Mouse (Mus musculus): Measurements from ENCODE around the gene Il5ra. TPM values are rescaled to one million over a fixed set of nuclear protein-coding genes. Genes with fewer than 3 reads are reported as not detected.

Il5ra gene
- polyA plus RNA-seq (2015; fragmentation: Nextera tagmentation; extraction: Ambion mirVana): 0.09 and 0.29 TPM in 2 replicates

DNA sequence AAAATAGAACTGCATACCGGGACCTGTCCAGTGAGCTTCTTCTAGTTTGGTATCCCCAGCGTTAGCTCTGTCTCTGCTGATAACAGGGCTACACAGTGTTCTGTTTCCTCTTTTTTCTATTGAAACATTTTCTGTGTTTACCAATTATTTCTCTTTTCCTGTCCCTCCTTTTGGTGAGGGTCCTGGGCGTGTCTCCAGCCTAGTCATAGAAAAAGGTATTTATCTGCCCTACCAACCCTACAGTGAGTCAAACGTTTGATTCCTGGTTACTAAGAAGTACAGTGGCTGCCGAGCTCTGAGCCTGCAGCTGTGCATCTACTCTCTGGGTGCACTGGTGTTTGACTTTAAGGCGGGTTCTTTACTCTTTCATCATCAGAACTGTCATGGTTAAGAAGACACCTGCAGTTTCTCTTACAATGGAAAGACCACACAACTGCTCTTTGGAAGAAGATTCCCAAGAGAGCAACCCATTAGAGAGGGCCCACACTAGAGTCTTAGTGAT, at the start of gene Il5ra:
Il5ra (minus strand) TSS at position 151 of the 502 bp plus-strand sequence.
- no peaks in the 10 kb centered on the region for H3K9me3 ChIP-seq (replicated peaks)
- no peak within 1 kb of the TSS for H3K27ac ChIP-seq
- no peak for ATAC-seq (replicated peaks; ENCODE audit: low FRiP score)
- 74% methylated on average over 6 of the region's 6 CpGs for WGBS
- H3K4me3 ChIP-seq (replicated peaks): no peak within 1 kb of the TSS
- no peak within 1 kb of the TSS for H3K9ac ChIP-seq
- no peaks in the 10 kb centered on the region for H3K36me3 ChIP-seq
- no peak within 1 kb of the TSS for H3K4me2 ChIP-seq
- no peaks in the 10 kb centered on the region for H3K27me3 ChIP-seq
- H3K4me1 ChIP-seq: no peaks in the 10 kb centered on the region

DNA sequence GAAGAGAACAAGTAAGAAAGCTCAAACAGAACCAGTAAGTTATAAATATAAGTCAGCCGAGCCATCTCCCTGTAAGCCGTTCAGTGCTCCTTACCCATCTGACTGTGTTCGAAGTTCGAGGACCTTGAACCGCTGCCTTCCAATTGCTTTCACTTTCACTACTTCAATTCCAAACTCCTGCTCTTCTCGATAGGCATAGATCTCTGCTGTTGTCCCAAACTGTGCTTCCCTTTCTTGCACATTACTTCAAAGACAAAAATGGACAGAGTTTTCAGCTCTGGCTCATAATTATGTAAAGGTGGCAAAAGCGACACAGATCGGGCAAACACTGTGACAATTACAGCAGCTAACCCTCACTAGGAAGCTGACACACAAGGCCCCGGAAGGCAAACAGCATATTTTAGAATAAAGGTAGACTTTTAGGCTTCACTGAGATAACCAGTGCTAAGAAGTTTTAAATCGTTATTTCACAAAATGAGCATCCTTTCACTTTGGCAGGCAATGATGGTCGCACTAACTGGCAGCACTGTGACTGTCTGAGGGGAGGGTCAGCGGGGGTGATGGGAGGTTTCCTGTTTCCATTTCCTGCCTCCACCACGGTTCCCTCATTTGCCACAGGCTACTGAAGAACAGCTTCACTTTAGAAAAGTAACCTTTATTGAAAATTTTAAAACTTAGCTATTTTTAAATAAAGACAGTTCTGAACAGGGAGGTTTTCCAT, 45.4 kb upstream of the Il5ra start:
- Histone ChIP-seq H3K9ac (no peak overlapping the region), H3K4me2 (no peak overlapping the region), H3K4me3 (replicated peaks) (no peak overlapping the region), H3K9me3 (replicated peaks) (no peaks in the 10 kb centered on the region), H3K4me1 (peaks cover 10% of the 10 kb centered on the region), H3K36me3 (peaks cover 43% of the 10 kb centered on the region), H3K27me3 (no peaks in the 10 kb centered on the region), H3K27ac (no peak overlapping the region)
- 82% methylated on average over 13 of the region's 13 CpGs for WGBS
- ATAC-seq (replicated peaks; ENCODE audit: low FRiP score): no peak

DNA sequence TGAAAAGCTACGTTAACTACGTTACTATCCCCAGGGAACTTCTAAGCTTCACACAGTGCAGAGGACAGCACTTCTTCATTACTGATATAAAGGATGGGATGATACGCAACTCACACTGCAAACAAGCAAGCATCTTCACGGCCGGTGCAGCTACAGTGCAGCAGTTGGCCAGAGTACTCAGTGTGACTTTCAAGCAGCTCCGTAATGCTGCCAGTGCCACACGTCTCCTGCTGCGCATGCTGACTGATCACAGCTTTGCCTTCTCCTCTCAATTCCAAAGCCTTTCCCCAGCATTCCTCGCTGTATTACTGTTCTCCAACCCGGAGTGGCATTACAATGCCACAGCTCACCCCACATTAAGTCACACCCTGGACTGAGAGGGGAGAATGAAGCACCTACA, 44.8 kb upstream of the Il5ra start:
- no peak overlapping the region for H3K4me2 ChIP-seq
- H3K9me3 ChIP-seq (replicated peaks): no peaks in the 10 kb centered on the region
- H3K27me3 ChIP-seq: no peaks in the 10 kb centered on the region
- no peak overlapping the region for H3K9ac ChIP-seq
- peaks cover 49% of the 10 kb centered on the region for H3K36me3 ChIP-seq
- no peak for ATAC-seq (replicated peaks; ENCODE audit: low FRiP score)
- H3K4me3 ChIP-seq (replicated peaks): no peak overlapping the region
- H3K27ac ChIP-seq: no peak overlapping the region
- 93% methylated on average over 10 of the region's 10 CpGs for WGBS
- H3K4me1 ChIP-seq: peaks cover 3% of the 10 kb centered on the region

DNA sequence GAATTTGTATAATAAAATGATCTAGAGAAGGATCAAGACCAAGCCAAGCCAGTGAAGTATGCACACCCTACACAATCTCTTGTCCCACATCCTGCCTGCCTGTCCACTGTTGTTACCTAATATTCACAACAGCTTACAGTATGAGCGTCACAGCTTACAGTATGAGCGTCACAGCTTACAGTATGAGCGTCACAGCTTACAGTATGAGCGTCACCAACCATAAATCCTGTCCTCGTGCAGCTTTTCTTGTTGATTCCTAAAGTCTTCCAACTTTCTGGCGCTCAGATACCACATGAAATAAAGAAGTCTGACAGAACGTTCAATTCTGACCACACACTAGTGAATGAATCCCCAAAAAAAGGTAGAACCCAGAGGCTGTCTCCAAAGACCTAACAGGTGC, 44.3 kb upstream of the Il5ra start:
- Histone ChIP-seq H3K36me3 (peaks cover 54% of the 10 kb centered on the region), H3K27ac (no peak overlapping the region), H3K4me2 (no peak overlapping the region), H3K4me3 (replicated peaks) (no peak overlapping the region), H3K4me1 (no peaks in the 10 kb centered on the region), H3K27me3 (no peaks in the 10 kb centered on the region), H3K9ac (no peak overlapping the region), H3K9me3 (replicated peaks) (no peaks in the 10 kb centered on the region)
- WGBS: 92% methylated on average over 7 of the region's 7 CpGs
- no peak for ATAC-seq (replicated peaks; ENCODE audit: low FRiP score)

DNA sequence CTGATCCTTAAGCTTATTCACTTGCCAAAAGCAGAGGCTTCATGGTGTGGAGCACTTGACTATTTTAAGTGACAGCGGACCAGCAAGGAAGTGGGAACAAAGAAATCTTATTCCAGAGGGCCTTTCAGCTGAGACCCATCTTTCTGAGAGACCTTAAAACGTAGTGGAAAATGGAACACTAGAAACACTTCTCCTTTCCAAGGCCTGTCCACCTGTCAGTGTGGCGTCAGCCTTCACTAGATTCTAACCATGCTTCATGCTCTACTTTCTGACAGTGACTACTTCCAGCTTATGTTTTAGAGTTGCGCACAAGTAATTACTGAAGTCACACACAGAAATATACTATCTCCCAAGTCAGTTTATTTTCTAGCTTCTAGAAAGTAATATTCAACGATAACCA, 43.6 kb upstream of the Il5ra start:
- no peak overlapping the region for H3K4me3 ChIP-seq (replicated peaks)
- H3K9me3 ChIP-seq (replicated peaks): no peaks in the 10 kb centered on the region
- H3K4me1 ChIP-seq: no peaks in the 10 kb centered on the region
- H3K27ac ChIP-seq: no peak overlapping the region
- no peak overlapping the region for H3K4me2 ChIP-seq
- no peak overlapping the region for H3K9ac ChIP-seq
- 93% methylated on average over 5 of the region's 5 CpGs for WGBS
- ATAC-seq (replicated peaks; ENCODE audit: low FRiP score): no peak
- peaks cover 58% of the 10 kb centered on the region for H3K36me3 ChIP-seq
- no peaks in the 10 kb centered on the region for H3K27me3 ChIP-seq

DNA sequence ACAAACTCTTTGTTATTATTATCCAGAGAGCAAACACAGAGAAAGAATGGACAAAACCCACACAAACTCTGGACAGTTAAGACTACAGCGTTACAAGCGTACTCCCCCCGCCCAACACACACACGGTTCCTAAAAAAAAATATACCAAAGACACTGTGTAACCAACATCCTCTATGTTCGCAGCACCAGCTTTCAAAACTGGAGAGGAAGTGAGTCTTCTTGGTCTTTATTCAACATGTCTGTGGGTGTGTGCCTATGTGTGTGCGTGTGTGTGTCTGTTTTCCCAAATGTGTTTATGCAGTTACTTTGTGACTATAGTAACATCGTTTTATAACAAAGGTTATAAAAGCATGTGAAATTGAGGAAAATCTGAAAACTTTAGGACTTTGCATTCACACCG, 42.6 kb upstream of the Il5ra start:
- WGBS: 93% methylated on average over 8 of the region's 8 CpGs
- Histone ChIP-seq H3K36me3 (peaks cover 67% of the 10 kb centered on the region), H3K4me3 (replicated peaks) (no peak overlapping the region), H3K4me2 (no peak overlapping the region), H3K27me3 (no peaks in the 10 kb centered on the region), H3K9ac (no peak overlapping the region), H3K9me3 (replicated peaks) (no peaks in the 10 kb centered on the region), H3K27ac (no peak overlapping the region), H3K4me1 (no peaks in the 10 kb centered on the region)
- ATAC-seq (replicated peaks; ENCODE audit: low FRiP score): no peak

DNA sequence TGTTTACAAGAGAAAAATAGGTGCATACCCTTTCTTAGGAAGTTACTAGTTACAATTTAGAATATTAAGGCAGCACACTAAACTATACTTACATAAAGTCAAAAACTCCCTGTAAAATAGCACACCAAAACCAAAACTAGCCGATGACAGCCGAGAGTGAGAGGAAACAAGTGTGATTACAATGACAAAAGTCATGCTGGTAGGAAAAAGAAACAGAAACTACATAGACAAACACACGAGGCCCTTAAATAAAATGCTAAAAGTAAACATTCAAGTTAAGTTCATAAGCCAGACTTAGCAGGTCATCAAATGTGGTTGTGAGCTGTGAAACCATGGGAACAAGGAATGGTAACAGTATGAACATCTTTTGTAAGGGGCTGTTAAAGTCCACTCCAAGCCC, 38.3 kb upstream of the Il5ra start:
- Histone ChIP-seq H3K36me3 (peaks cover 56% of the 10 kb centered on the region), H3K4me3 (replicated peaks) (no peak overlapping the region), H3K9ac (no peak overlapping the region), H3K4me1 (no peaks in the 10 kb centered on the region), H3K9me3 (replicated peaks) (no peaks in the 10 kb centered on the region), H3K4me2 (no peak overlapping the region), H3K27me3 (no peaks in the 10 kb centered on the region), H3K27ac (no peak overlapping the region)
- ATAC-seq (replicated peaks; ENCODE audit: low FRiP score): no peak
- 91% methylated on average over 3 of the region's 3 CpGs for WGBS

DNA sequence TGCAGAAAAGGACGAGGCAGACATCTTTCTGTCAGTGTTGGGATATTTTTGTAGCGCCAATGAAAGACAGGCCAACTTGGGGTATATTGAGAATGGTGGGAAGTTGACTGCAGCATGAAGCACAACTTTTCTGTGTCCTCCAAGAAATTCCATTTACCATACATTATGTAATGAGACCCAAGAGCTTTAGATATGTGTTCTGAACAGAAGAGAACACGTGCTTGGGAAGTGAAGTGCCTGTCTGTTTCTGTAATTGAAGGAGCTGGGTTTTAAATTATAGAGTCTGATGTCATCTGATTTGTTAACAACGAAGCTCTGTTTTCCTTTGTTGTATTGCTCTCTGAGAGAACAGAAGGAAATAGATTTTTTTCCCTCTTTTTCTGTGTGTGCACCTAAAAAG, 21.2 kb upstream of the Il5ra start:
- ATAC-seq (replicated peaks; ENCODE audit: low FRiP score): no peak
- Histone ChIP-seq H3K4me2 (peak overlapping the region; percentile 87), H3K9me3 (replicated peaks) (no peaks in the 10 kb centered on the region), H3K27ac (no peak overlapping the region), H3K36me3 (peaks cover 33% of the 10 kb centered on the region), H3K27me3 (no peaks in the 10 kb centered on the region; the same call in 1 of the 2 replicates), H3K4me3 (replicated peaks) (peak overlapping the region; percentile 89), H3K4me1 (peaks cover 10% of the 10 kb centered on the region), H3K9ac (peak overlapping the region; percentile 71)
- 34% methylated on average over 4 of the region's 4 CpGs for WGBS

DNA sequence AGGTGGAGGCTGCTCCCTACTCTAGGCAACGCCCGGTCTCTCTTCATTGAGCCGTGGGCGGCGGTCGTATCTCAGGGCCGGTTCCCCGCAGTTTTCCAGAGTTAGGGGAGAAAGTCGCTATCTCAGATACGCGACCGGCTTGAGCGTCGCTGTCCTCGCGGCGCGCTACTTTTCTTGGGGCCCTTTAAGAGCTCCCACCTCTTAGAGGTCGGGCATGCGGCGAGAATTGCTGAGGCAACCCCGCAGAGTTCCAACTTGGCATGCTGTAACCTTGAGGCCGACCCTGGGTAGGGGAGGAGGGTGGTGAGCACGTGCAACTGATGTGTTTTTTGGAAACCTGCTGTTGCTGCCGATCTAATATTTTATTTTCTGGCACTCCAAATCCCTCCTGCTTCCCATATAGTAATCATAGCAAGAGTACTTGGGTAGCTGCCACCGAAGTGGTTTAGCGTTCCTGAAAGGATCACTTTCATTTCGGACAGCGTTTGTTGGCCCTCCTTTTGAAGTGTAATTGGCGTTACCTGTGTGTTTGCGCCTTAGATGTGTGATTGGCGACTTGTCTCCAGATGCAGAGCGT, 20.5 kb upstream of the Il5ra start:
- no peaks in the 10 kb centered on the region for H3K9me3 ChIP-seq (replicated peaks)

DNA sequence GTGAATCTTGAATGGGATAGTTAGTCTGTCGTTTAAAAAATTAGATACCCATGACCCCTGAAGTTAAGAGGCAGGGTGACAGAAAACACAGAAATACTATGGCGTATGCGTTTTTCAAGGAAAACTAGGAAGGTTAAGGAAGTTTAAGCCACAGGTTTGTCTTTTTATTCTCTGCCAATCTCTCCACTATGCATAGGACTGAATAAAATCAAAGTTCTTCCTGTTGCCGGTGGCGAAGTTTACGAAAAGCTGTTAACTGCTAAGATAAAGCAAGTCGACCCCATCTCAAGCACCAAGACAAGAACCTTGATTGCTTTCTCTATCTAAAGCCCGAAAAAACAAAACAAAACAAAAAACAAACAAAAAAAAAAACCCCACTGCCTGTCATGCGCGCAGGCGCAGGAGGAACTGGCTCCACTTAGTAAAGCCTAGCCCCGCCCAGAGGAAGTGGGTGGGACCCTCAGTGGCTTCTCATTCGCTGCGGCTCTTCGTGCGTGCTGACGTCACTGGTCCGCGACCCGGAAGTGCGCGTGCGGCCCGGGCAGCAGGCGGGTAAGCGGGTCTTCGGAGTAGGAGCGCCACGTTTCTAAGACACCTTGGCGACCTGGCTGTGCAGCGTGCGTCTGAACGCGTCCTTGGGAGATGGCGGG, 19.9 kb upstream of the Il5ra start, which contains the start of gene Trnt1:
Trnt1 (plus strand) TSS at position 481 of the 650 bp plus-strand sequence.
- Histone ChIP-seq H3K4me3 (replicated peaks) (peak within 1 kb of the TSS; percentile 89), H3K27me3 (no peaks in the 10 kb centered on the region; the same call in 1 of the 2 replicates), H3K4me1 (peaks cover 10% of the 10 kb centered on the region), H3K27ac (peak within 1 kb of the TSS; percentile 48; the same call in 1 of the 2 replicates), H3K36me3 (peaks cover 25% of the 10 kb centered on the region), H3K9me3 (replicated peaks) (no peaks in the 10 kb centered on the region), H3K9ac (peak within 1 kb of the TSS; percentile 71), H3K4me2 (peak within 1 kb of the TSS; percentile 87)
- peak; percentile 100 for ATAC-seq (replicated peaks; ENCODE audit: low FRiP score)
- WGBS: 9% methylated on average over 35 of the region's 35 CpGs

More for the DNA sequence above, 20.5 kb upstream of the Il5ra start:
- Histone ChIP-seq H3K27me3 (no peaks in the 10 kb centered on the region; the same call in 1 of the 2 replicates), H3K36me3 (peaks cover 29% of the 10 kb centered on the region), H3K9ac (peak overlapping the region; percentile 71), H3K27ac (peak overlapping the region; percentile 48; the same call in 1 of the 2 replicates), H3K4me2 (peak overlapping the region; percentile 87), H3K4me3 (replicated peaks) (peak overlapping the region; percentile 89), H3K4me1 (peaks cover 10% of the 10 kb centered on the region)
- ATAC-seq (replicated peaks; ENCODE audit: low FRiP score): peak; percentile 86
- 1% methylated on average over 33 of the region's 33 CpGs for WGBS

DNA sequence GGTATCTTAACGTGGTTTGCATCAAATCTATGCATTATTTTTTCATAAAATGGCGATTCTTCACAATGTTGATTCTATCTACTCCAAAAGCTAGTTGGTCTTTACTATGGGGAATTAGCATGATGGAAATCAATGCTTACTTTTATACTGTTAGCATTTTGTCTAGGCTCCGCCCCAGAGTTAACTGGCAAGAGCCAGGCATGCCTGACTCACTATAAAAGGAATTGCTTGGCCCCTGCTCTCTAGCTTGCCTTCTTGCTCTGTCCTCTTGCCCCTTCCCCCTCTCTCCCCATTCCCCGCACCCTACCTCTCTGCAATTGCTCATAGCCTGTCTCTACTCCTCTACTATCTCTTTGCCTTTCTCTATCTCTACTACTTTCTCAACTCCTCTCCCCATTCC, 17.9 kb upstream of the Il5ra start:
- no peak overlapping the region for H3K9ac ChIP-seq
- H3K36me3 ChIP-seq: peaks cover 6% of the 10 kb centered on the region; the same call in 1 of the 2 replicates
- no peak overlapping the region for H3K27ac ChIP-seq
- no peaks in the 10 kb centered on the region for H3K9me3 ChIP-seq (replicated peaks)
- no peak overlapping the region for H3K4me2 ChIP-seq
- WGBS: 79% methylated on average over 4 of the region's 4 CpGs
- no peak overlapping the region for H3K4me3 ChIP-seq (replicated peaks)
- no peaks in the 10 kb centered on the region; the same call in 1 of the 2 replicates for H3K27me3 ChIP-seq
- peaks cover 10% of the 10 kb centered on the region for H3K4me1 ChIP-seq
- no peak for ATAC-seq (replicated peaks; ENCODE audit: low FRiP score)

DNA sequence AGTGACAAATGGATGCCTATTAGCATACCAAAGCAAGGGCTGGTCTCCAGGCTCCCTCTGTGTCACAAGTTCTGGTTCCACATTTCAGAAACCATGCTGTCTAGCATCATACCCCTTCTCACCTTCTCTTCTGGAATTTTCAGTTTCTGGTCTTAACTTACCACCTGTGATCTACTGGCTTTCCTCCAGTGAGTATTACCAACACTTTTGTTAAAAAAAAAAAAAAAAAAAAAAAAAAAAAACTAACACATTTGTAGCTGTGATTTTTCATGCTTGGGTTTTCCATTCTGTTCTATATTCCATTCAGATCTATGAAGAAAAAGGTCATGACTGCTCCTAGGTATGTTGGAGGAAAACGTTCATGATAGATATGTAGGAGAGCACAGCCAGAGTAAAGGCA, 17.1 kb upstream of the Il5ra start:
- ATAC-seq (replicated peaks; ENCODE audit: low FRiP score): no peak
- no peak overlapping the region for H3K27ac ChIP-seq
- no peaks in the 10 kb centered on the region for H3K36me3 ChIP-seq
- no peak overlapping the region for H3K9ac ChIP-seq
- H3K4me1 ChIP-seq: peaks cover 10% of the 10 kb centered on the region
- WGBS: 77% methylated on average over 1 of the region's 1 CpGs
- no peaks in the 10 kb centered on the region; the same call in 1 of the 2 replicates for H3K27me3 ChIP-seq
- no peak overlapping the region for H3K4me2 ChIP-seq
- no peak overlapping the region for H3K4me3 ChIP-seq (replicated peaks)
- no peaks in the 10 kb centered on the region for H3K9me3 ChIP-seq (replicated peaks)
